Mouse (Mus musculus): ENCODE results near the gene Metrnl.
"Not testable (repeated sequence)": the region's sequence is repeated elsewhere in the genome, so short reads cannot be mapped to it uniquely, and the experiment has no call there.

Gene Metrnl

DNA sequence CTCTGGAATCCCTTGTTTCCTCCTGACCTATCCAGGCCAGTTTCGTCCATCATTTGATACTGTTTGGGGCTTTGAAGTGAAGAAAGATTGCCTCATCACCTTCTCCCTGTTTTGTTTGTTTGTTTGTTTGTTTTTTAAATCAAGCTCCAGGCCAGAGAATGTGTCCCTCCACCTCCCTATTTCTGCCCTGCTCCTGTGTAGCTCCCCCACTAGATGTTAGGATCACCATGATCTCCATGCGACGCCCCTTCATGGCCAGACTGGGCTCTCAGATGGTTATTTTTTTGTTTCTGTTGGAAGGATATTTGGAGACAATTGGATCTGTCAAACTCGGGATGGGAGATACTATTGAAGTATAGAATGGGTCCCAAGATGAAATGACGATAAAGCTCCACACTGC, at the start of gene Metrnl:
Gene Metrnl, plus strand, starts transcription at position 301 of the 400 bp plus-strand sequence.
- DNase-seq (ENCODE audit: low spot score in 2 of 2): no peak

- no peak for DNase-seq (ENCODE audit: low spot score in 2 of 2)
Measured at GRCm38 (mm10) chr11:121651556-121651955, 49.8 kb upstream of the Metrnl start.

DNA sequence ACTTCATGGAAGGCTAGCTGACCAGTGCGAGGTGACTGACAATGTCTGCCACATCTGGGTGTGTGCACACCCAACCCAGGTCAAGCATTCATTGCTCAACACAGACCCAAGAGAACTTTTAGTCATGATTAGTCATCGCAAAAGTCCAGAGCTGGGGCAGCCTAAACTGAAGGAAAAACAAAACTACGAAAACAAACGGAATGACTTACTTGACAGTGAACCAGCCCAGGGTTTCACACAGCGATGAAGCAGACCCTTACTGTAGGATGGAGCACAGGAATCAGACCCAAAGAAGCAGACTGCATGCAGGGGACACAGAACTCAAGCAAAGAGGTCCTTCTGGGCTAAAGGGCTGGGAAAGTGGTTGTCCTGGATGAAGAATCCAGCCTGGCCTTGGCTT, 49.4 kb upstream of the Metrnl start:
- DNase-seq (ENCODE audit: low spot score in 2 of 2): peak; percentile 49 to 57

- DNase-seq (ENCODE audit: low spot score in 2 of 2): peak; percentile 59 to 63
Measured at GRCm38 (mm10) chr11:121652547-121653305, 48.6 kb upstream of the Metrnl start.

DNA sequence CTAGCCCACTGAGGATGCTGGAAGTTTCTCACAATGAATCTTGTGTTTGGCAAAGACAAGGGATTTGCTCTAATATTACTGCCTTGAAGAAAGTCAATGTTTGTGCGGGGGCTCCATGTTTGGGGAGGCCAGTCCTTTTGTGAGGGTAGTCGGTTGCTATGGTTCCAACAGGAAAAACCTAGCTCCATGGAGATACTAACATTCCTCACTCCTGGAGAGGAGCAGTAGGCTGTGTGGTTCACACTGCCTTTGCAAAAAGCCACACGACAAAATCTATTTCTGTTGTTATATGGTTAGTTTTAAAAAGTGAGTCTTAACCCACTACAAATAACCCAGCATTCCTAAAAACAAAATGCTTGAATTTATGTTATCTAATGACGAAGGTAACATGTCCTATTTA, 47.7 kb upstream of the Metrnl start:
- no peak for DNase-seq (ENCODE audit: low spot score in 2 of 2)

DNA sequence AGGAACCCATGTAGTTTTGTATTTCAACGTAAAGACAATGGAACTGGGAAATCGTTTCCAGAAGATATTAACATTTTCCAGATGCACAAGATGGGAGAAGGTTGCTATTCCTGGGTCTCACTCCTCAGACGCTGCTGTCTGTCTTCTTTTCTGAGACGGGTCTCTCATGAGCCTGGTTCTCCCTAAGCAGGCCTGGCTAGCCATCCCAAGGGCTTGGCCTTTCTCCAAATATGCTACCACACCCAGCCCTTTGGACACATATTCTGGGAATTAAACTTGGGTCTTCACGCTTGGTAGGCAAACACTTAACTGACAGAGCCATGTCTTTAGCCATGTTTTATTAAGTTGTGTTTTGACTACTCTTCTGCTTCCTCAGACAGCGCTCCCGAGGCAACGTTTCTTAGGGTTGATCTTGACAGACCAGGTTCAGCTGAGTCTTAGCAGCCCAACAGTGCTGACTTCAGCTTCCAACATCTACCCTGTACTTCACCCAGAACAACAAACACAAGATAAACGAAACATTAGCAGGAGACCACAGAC, 46.9 kb upstream of the Metrnl start:
- no peak for DNase-seq (ENCODE audit: low spot score in 2 of 2)

DNA sequence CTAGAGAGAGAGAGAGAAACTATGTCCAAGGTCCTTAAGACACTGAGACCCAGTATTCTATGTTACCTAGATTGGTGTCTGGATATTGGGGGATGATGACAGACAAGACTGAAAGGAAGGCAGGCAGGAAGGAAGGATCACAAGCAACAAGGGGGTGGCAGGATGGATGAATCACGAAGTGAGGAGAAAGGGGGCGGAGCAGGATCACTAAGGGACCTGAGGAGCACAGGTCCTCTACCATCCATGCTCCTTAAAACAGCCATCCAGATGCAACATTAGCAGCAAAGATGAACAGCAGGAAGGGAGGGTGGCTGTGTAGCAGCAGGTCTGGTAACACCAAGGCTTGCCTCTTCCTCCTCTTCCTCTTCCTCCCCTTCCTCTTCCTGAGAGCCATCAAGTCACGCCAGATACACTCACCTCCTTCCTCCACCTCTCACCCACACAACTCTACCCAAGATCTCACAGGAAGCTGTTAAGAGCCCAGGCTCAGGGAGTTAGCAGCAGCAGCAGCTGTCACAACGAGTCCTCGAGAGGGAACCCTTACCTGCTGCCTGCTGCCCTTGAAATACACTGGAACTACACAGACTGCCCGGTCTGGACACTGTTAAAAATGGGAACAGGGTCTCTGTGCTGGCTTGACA, 46.1 kb upstream of the Metrnl start:
- no peak for DNase-seq (ENCODE audit: low spot score in 2 of 2)

- DNase-seq (ENCODE audit: low spot score in 2 of 2): no peak
Measured at GRCm38 (mm10) chr11:121655807-121656511, 45.4 kb upstream of the Metrnl start.

GRCm38 (mm10) chr11:121658151-121658550, 43.2 kb upstream of the Metrnl start:
- DNase-seq (ENCODE audit: low spot score in 2 of 2): no peak

DNA sequence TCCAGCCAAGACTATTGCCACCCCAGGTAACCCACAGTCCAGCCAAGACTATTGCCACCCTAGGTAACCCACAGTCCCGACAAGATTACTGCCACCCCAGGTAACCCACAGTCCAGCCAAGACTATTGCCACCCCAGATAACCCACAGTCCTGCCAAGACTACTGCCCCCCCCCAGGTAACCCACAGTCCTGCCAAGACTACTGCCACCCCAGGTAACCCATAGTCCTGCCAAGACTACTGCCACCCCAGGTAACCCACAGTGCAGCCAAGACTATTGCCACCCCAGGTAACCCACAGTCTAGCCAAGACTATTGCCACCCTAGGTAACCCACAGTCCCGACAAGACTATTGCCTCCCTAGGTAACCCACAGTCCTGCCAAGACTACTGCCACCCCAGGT, 40.7 kb upstream of the Metrnl start:
- not testable (repeated sequence) for DNase-seq (ENCODE audit: low spot score in 2 of 2)

DNA sequence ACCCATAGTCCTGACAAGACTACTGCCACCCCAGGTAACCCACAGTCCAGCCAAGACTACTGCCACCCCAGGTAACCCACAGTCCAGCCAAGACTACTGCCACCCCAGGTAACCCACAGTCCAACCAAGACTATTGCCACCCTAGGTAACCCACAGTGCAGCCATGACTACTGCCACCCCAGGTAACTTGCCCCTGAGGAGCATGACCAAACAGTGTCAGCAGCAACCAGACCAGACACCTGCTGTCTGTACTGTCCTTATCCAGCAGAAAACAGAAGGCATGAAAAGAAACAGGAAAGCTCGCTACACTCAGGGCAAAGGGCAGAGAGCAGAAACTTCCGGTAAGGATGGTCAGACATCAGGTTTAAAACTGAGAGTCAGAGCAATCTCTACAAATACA, 40.2 kb upstream of the Metrnl start:
- DNase-seq (ENCODE audit: low spot score in 2 of 2): no peak

GRCm38 (mm10) chr11:121667541-121667940, 33.8 kb upstream of the Metrnl start:
- no peak for DNase-seq (ENCODE audit: low spot score in 2 of 2)

DNA sequence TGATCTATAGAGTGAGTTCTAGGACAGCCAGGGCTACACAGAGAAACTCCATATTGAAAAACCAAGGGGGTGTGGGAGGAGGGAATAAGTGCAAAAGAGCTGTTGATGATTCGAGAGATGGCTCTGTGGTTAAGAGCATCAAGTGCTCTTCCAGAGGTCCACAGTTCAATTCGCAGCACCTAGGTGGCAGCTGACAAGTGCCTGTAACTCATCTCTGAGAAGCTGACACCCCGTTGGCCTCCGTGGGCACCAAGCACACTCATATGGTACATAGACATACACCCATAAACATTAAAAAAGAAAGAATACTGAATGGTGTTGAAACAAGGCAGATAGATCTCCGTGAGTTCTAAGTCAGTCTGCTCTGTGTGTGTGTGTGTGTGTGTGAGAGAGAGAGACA, 32.6 kb upstream of the Metrnl start:
- no peak for DNase-seq (ENCODE audit: low spot score in 2 of 2)

DNA sequence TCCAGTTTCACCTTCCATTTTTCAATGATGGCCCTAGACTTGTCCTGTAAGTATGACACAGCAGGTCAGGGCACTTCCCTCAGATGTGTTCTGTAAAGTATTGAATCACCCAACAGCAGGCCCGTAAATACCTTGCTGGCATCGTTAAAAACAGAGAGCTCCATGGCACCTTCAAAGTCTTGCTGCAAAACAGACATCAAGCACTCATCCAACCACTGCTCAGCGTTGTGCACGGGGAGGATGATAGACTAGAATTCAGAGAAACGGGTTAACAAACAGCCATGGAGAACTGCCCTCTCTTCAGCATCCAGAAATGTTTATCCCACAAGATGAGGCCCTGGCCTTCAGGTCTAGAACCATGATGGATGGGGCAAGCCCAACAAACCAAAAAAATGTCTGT, 30.4 kb upstream of the Metrnl start:
- DNase-seq (ENCODE audit: low spot score in 2 of 2): no peak

GRCm38 (mm10) chr11:121672312-121672989, 28.9 kb upstream of the Metrnl start:
- no peak for DNase-seq (ENCODE audit: low spot score in 2 of 2)

- DNase-seq (ENCODE audit: low spot score in 2 of 2): peak; percentile 99
Measured at GRCm38 (mm10) chr11:121672990-121673572, 28.3 kb upstream of the Metrnl start, which contains the start of gene B3gntl1. B3gntl1 (minus strand) TSS chr11:121673153.

- no peak for DNase-seq (ENCODE audit: low spot score in 2 of 2)
Measured at GRCm38 (mm10) chr11:121673629-121674028, 27.7 kb upstream of the Metrnl start.

GRCm38 (mm10) chr11:121676836-121677235, 24.5 kb upstream of the Metrnl start:
- no peak for DNase-seq (ENCODE audit: low spot score in 2 of 2)

DNA sequence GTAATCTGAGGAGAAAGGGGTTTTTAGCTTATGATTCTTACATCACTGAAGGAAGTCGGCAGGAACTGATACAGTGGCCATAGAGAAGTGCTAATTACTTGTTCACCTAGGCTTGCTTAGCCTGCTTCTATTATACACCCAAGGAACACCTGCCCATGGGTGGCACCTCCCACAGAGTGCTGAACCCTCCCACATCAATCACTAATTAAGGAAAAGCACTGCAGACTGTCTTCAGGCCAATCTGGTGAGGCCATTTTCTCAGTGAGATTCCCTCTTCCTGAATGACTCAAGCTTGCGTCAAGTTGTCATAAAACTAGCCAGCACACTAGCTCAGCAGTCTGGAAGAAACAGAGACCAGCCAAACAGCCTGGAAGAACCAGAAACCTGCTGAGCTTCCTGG, 21.8 kb upstream of the Metrnl start:
- no peak for DNase-seq (ENCODE audit: low spot score in 2 of 2)

GRCm38 (mm10) chr11:121680750-121681149, 20.6 kb upstream of the Metrnl start:
- DNase-seq (ENCODE audit: low spot score in 2 of 2): peak in 1 of 2 experiments; percentile 24

DNA sequence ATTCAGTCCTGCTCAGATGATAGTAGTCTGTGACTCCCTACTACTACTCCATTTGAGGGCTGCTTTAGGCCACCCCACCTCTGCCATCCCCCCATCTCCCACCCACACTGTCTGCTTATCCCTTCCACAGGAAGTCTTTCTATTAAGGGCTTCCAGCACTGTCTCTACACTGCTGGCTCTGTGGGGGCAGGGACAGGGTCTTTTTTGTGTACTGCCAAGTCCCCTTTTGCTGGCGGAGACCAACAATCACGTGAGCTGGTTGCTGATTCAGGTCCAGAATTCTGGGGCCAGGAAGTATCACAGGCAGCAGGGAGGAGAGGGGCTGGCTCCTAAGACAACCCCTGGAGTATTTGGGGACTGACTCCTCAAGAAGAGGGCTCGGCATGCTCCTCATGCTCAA, 18.1 kb upstream of the Metrnl start:
- DNase-seq (ENCODE audit: low spot score in 2 of 2): no peak
